Mouse (Mus musculus): ENCODE data around the gene Abhd2. TPM values are rescaled to one million over a fixed set of nuclear protein-coding genes. Genes with fewer than 3 reads are reported as not detected.
A peak's percentile ranks its signal among the peaks of the same experiment; 100 is the strongest.

Gene Abhd2
- polyA plus RNA-seq, 1 experiment from 2014 or later, result 25.1 TPM

GRCm38 (mm10) chr7:79323855-79324254 lies 50.9 kb downstream of the Abhd2 start:
- Histone ChIP-seq H3K4me1 (replicated peaks; ENCODE audit: control insufficient read depth, insufficient read depth, low read length) (peaks cover 12% of the 10 kb centered on the region; the same call in 1 of the 2 replicates), H3K27ac (0 out of 2 replicates have a peak overlapping the region, but pooled peaks have one; percentile 10), H3K4me2 (replicated peaks) (no peak overlapping the region), H3K36me3 (replicated peaks; ENCODE audit: control insufficient read depth, insufficient read depth) (peaks cover 48% of the 10 kb centered on the region), H3K4me3 (replicated peaks; ENCODE audit: low read length) (no peak overlapping the region), H3K27me3 (ENCODE audit: control insufficient read depth, insufficient read depth, low read length) (no peaks in the 10 kb centered on the region), H3K9me3 (ENCODE audit: control insufficient read depth, low read length) (no peaks in the 10 kb centered on the region), H3K9ac (no peak overlapping the region)
- ATAC-seq (ENCODE audit: low FRiP score) (no peak), DNase-seq (ENCODE audit: low spot score) (no peak)
- WGBS, result 67% methylated on average over 8 of the region's 8 CpGs

GRCm38 (mm10) chr7:79328769-79329168 lies 55.8 kb downstream of the Abhd2 start:
- no peak overlapping the region for H3K9ac ChIP-seq
- H3K4me3 ChIP-seq (replicated peaks; ENCODE audit: low read length), result no peak overlapping the region
- no peaks in the 10 kb centered on the region for H3K4me1 ChIP-seq (replicated peaks; ENCODE audit: control insufficient read depth, insufficient read depth, low read length)
- ATAC-seq (ENCODE audit: low FRiP score) (no peak), DNase-seq (ENCODE audit: low spot score) (no peak)
- 88% methylated on average over 5 of the region's 5 CpGs for WGBS
- H3K27ac ChIP-seq, result no peak overlapping the region
- no peaks in the 10 kb centered on the region for H3K9me3 ChIP-seq (ENCODE audit: control insufficient read depth, low read length)
- H3K4me2 ChIP-seq (replicated peaks), result no peak overlapping the region
- H3K27me3 ChIP-seq (ENCODE audit: control insufficient read depth, insufficient read depth, low read length), result no peaks in the 10 kb centered on the region
- H3K36me3 ChIP-seq (replicated peaks; ENCODE audit: control insufficient read depth, insufficient read depth), result peaks cover 50% of the 10 kb centered on the region

- Histone ChIP-seq H3K27me3 (ENCODE audit: control insufficient read depth, insufficient read depth, low read length) (no peaks in the 10 kb centered on the region), H3K9ac (no peak overlapping the region), H3K36me3 (replicated peaks; ENCODE audit: control insufficient read depth, insufficient read depth) (peaks cover 28% of the 10 kb centered on the region), H3K27ac (peak overlapping the region; percentile 18; the same call in 1 of the 2 replicates), H3K9me3 (ENCODE audit: control insufficient read depth, low read length) (no peaks in the 10 kb centered on the region), H3K4me2 (replicated peaks) (no peak overlapping the region), H3K4me1 (replicated peaks; ENCODE audit: control insufficient read depth, insufficient read depth, low read length) (no peaks in the 10 kb centered on the region), H3K4me3 (replicated peaks; ENCODE audit: low read length) (no peak overlapping the region)
- no peak for DNase-seq (ENCODE audit: low spot score)
- WGBS, result 22% methylated on average over 10 of the region's 10 CpGs
- no peak for ATAC-seq (ENCODE audit: low FRiP score)
Measured at GRCm38 (mm10) chr7:79331197-79331596, 58.2 kb downstream of the Abhd2 start.

GRCm38 (mm10) chr7:79333419-79333818 lies 60.4 kb downstream of the Abhd2 start:
- peaks cover 16% of the 10 kb centered on the region for H3K36me3 ChIP-seq (replicated peaks; ENCODE audit: control insufficient read depth, insufficient read depth)
- H3K9ac ChIP-seq, result no peak overlapping the region
- no peaks in the 10 kb centered on the region for H3K27me3 ChIP-seq (ENCODE audit: control insufficient read depth, insufficient read depth, low read length)
- ATAC-seq (ENCODE audit: low FRiP score) (no peak), DNase-seq (ENCODE audit: low spot score) (no peak)
- no peak overlapping the region for H3K4me2 ChIP-seq (replicated peaks)
- no peak overlapping the region for H3K27ac ChIP-seq
- no peaks in the 10 kb centered on the region for H3K4me1 ChIP-seq (replicated peaks; ENCODE audit: control insufficient read depth, insufficient read depth, low read length)
- H3K4me3 ChIP-seq (replicated peaks; ENCODE audit: low read length), result no peak overlapping the region
- no peaks in the 10 kb centered on the region for H3K9me3 ChIP-seq (ENCODE audit: control insufficient read depth, low read length)
- WGBS, result 84% methylated on average over 3 of the region's 3 CpGs

- H3K9me3 ChIP-seq (ENCODE audit: control insufficient read depth, low read length), result no peaks in the 10 kb centered on the region
- peaks cover 9% of the 10 kb centered on the region for H3K36me3 ChIP-seq (replicated peaks; ENCODE audit: control insufficient read depth, insufficient read depth)
- no peaks in the 10 kb centered on the region for H3K27me3 ChIP-seq (ENCODE audit: control insufficient read depth, insufficient read depth, low read length)
- DNase-seq (ENCODE audit: low spot score) (no peak), ATAC-seq (ENCODE audit: low FRiP score) (no peak)
- H3K4me2 ChIP-seq (replicated peaks), result no peak overlapping the region
- H3K27ac ChIP-seq, result no peak overlapping the region
- no peaks in the 10 kb centered on the region for H3K4me1 ChIP-seq (replicated peaks; ENCODE audit: control insufficient read depth, insufficient read depth, low read length)
- no peak overlapping the region for H3K4me3 ChIP-seq (replicated peaks; ENCODE audit: low read length)
- WGBS, result 90% methylated on average over 8 of the region's 8 CpGs
- H3K9ac ChIP-seq, result no peak overlapping the region
Measured at GRCm38 (mm10) chr7:79336362-79336910, 63.4 kb downstream of the Abhd2 start.

- Histone ChIP-seq H3K4me1 (replicated peaks; ENCODE audit: control insufficient read depth, insufficient read depth, low read length) (no peaks in the 10 kb centered on the region), H3K9me3 (ENCODE audit: control insufficient read depth, low read length) (no peaks in the 10 kb centered on the region), H3K36me3 (replicated peaks; ENCODE audit: control insufficient read depth, insufficient read depth) (peaks cover 26% of the 10 kb centered on the region), H3K4me3 (replicated peaks; ENCODE audit: low read length) (no peak overlapping the region), H3K4me2 (replicated peaks) (no peak overlapping the region), H3K27ac (no peak overlapping the region), H3K27me3 (ENCODE audit: control insufficient read depth, insufficient read depth, low read length) (no peaks in the 10 kb centered on the region), H3K9ac (no peak overlapping the region)
- DNase-seq (ENCODE audit: low spot score) (peak; percentile 65), ATAC-seq (ENCODE audit: low FRiP score) (no peak)
- WGBS, result 60% methylated on average over 4 of the region's 4 CpGs
Measured at GRCm38 (mm10) chr7:79345902-79346301, 72.9 kb downstream of the Abhd2 start.

- Histone ChIP-seq H3K4me1 (replicated peaks; ENCODE audit: control insufficient read depth, insufficient read depth, low read length) (no peaks in the 10 kb centered on the region), H3K4me3 (replicated peaks; ENCODE audit: low read length) (no peak overlapping the region), H3K36me3 (replicated peaks; ENCODE audit: control insufficient read depth, insufficient read depth) (peaks cover 33% of the 10 kb centered on the region), H3K27ac (no peak overlapping the region), H3K9ac (no peak overlapping the region), H3K27me3 (ENCODE audit: control insufficient read depth, insufficient read depth, low read length) (no peaks in the 10 kb centered on the region), H3K9me3 (ENCODE audit: control insufficient read depth, low read length) (no peaks in the 10 kb centered on the region), H3K4me2 (replicated peaks) (no peak overlapping the region)
- WGBS, result 88% methylated on average over 8 of the region's 8 CpGs
- no peak for DNase-seq (ENCODE audit: low spot score)
- ATAC-seq (ENCODE audit: low FRiP score), result no peak
Measured at GRCm38 (mm10) chr7:79346555-79347075, 73.6 kb downstream of the Abhd2 start.

GRCm38 (mm10) chr7:79347108-79347813 lies 74.3 kb downstream of the Abhd2 start:
- WGBS, result 70% methylated on average over 13 of the region's 13 CpGs
- Histone ChIP-seq H3K9ac (no peak overlapping the region), H3K36me3 (replicated peaks; ENCODE audit: control insufficient read depth, insufficient read depth) (peaks cover 39% of the 10 kb centered on the region), H3K4me1 (replicated peaks; ENCODE audit: control insufficient read depth, insufficient read depth, low read length) (no peaks in the 10 kb centered on the region), H3K9me3 (ENCODE audit: control insufficient read depth, low read length) (no peaks in the 10 kb centered on the region), H3K27ac (no peak overlapping the region), H3K4me2 (replicated peaks) (no peak overlapping the region), H3K27me3 (ENCODE audit: control insufficient read depth, insufficient read depth, low read length) (no peaks in the 10 kb centered on the region), H3K4me3 (replicated peaks; ENCODE audit: low read length) (no peak overlapping the region)
- no peak for DNase-seq (ENCODE audit: low spot score)
- no peak for ATAC-seq (ENCODE audit: low FRiP score)

- peaks cover 52% of the 10 kb centered on the region for H3K36me3 ChIP-seq (replicated peaks; ENCODE audit: control insufficient read depth, insufficient read depth)
- no peak for ATAC-seq (ENCODE audit: low FRiP score)
Measured at GRCm38 (mm10) chr7:79348816-79349215, 75.8 kb downstream of the Abhd2 start.

More at GRCm38 (mm10) chr7:79348816-79349215, 75.8 kb downstream of the Abhd2 start:
- H3K9ac ChIP-seq, result no peak overlapping the region
- H3K4me1 ChIP-seq (replicated peaks; ENCODE audit: control insufficient read depth, insufficient read depth, low read length), result no peaks in the 10 kb centered on the region
- no peaks in the 10 kb centered on the region for H3K27me3 ChIP-seq (ENCODE audit: control insufficient read depth, insufficient read depth, low read length)
- 86% methylated on average over 8 of the region's 8 CpGs for WGBS
- H3K4me2 ChIP-seq (replicated peaks), result no peak overlapping the region
- no peak overlapping the region for H3K27ac ChIP-seq
- no peak overlapping the region for H3K4me3 ChIP-seq (replicated peaks; ENCODE audit: low read length)
- H3K9me3 ChIP-seq (ENCODE audit: control insufficient read depth, low read length), result no peaks in the 10 kb centered on the region
- DNase-seq (ENCODE audit: low spot score), result no peak
